Mouse (Mus musculus) MEL (cell line): ENCODE measurements around the gene Abcg1.

ENCODE experiments used
- CHD2 ChIP-seq: IDR thresholded peaks from 2 replicates; pipeline ENCODE4 v1.6.1; 2011; ENCODE audit warnings: low read length, improper control_type of control experiment
- CTCF ChIP-seq, 3 experiments: IDR thresholded peaks in 2 of 3; conservative IDR thresholded peaks in 1 of 3; 2 replicates each; pipeline ENCODE4 v1.5.1; 2011 to 2012; ENCODE audit warnings: low read length in 3 of 3, low read depth in 2 of 3, mild to moderate bottlenecking in 2 of 3, improper control_type of control experiment in 1 of 3, inconsistent platforms in 1 of 3, mixed read lengths in 1 of 3, moderate library complexity in 1 of 3; ENCODE audit not compliant: control insufficient read depth in 1 of 3, insufficient read depth in 1 of 3, poor library complexity in 1 of 3, severe bottlenecking in 1 of 3
- EP300 ChIP-seq, 2 experiments: IDR thresholded peaks; 2 replicates each; pipeline ENCODE4 v1.6.1; 2011; ENCODE audit warnings: improper control_type of control experiment in 2 of 2, low read length in 2 of 2, low read depth in 1 of 2, mild to moderate bottlenecking in 1 of 2
- ETS1 ChIP-seq: IDR thresholded peaks from 2 replicates; pipeline ENCODE4 v1.6.1; 2012; ENCODE audit warnings: low read depth, mild to moderate bottlenecking, inconsistent platforms, low read length, improper control_type of control experiment, moderate library complexity
- GATA1 ChIP-seq: IDR thresholded peaks from 2 replicates; pipeline ENCODE4 v1.6.1; 2011; ENCODE audit warnings: low read depth, low read length, improper control_type of control experiment
- NELFE ChIP-seq: IDR thresholded peaks from 2 replicates; pipeline ENCODE4 v1.6.1; 2011; ENCODE audit warnings: low read depth, low read length, improper control_type of control experiment
- POLR2A ChIP-seq, 2 experiments: IDR thresholded peaks; 2 replicates each; pipeline ENCODE4 v1.6.1; 2011 to 2012; ENCODE audit warnings: low read length in 2 of 2, mild to moderate bottlenecking in 2 of 2, control low read depth in 1 of 2, improper control_type of control experiment in 1 of 2, low read depth in 1 of 2, moderate library complexity in 1 of 2; ENCODE audit not compliant: control insufficient read depth in 1 of 2, insufficient read depth in 1 of 2, poor library complexity in 1 of 2
- POLR2AphosphoS2 ChIP-seq: IDR thresholded peaks from 2 replicates; pipeline ENCODE4 v1.6.1; 2011; ENCODE audit warnings: low read length, improper control_type of control experiment
- POLR2AphosphoS5 ChIP-seq: IDR thresholded peaks from 2 replicates; pipeline ENCODE4 v1.6.1; 2012; ENCODE audit warnings: low read depth, borderline replicate concordance, mild to moderate bottlenecking, inconsistent platforms, low read length, moderate library complexity, mixed read lengths
- TCF12 ChIP-seq: IDR thresholded peaks from 2 replicates; pipeline ENCODE4 v1.6.1; 2014; ENCODE audit warnings: low read depth, mild to moderate bottlenecking, inconsistent platforms, low read length, improper control_type of control experiment, moderate library complexity
- USF1 ChIP-seq: IDR thresholded peaks from 2 replicates; pipeline ENCODE4 v1.6.1; 2014; ENCODE audit warnings: low read depth, mild to moderate bottlenecking, inconsistent platforms, low read length, improper control_type of control experiment, moderate library complexity
- ZNF384 ChIP-seq: IDR thresholded peaks from 2 replicates; pipeline ENCODE4 v1.6.1; 2012; ENCODE audit warnings: low read depth, mild to moderate bottlenecking, inconsistent platforms, low read length, improper control_type of control experiment

GRCm38 (mm10) chr17:31077561-31077960 is 20.1 kb downstream of the Abcg1 start:
- TF ChIP-seq GATA1 (no peak), CTCF (IDR thresholded peaks at IDR 0.05 in 2 of 3, conservative IDR thresholded peaks at IDR 0.05 in 1 of 3; ENCODE audit: control insufficient read depth in 1 of 3, insufficient read depth in 1 of 3, low read depth in 2 of 3, low read length in 3 of 3, poor library complexity in 1 of 3, severe bottlenecking in 1 of 3) (no peak), POLR2AphosphoS2 (no peak), EP300 (IDR thresholded peaks at IDR 0.05; ENCODE audit: low read depth in 1 of 2, low read length in 2 of 2) (no peak), POLR2A (IDR thresholded peaks at IDR 0.05; ENCODE audit: control insufficient read depth in 1 of 2, insufficient read depth in 1 of 2, low read depth in 1 of 2, low read length in 2 of 2, poor library complexity in 1 of 2) (no peak), ZNF384 (no peak), USF1 (no peak), CHD2 (no peak), TCF12 (no peak), POLR2AphosphoS5 (no peak), NELFE (no peak), ETS1 (no peak)
